Mouse (Mus musculus) thymus, postnatal 0 days (tissue): ENCODE measurements around the gene Spink2. TPM values are rescaled to one million over a fixed set of nuclear protein-coding genes. Genes with fewer than 3 reads are reported as not detected.
"Not testable (repeated sequence)": the region's sequence is repeated elsewhere in the genome, so short reads cannot be mapped to it uniquely, and the experiment has no call there.

Experiments used
- DNase-seq: peaks from one replicate; pipeline ENCODE4 v3.0.0-alpha.2; 2015; ENCODE audit warnings: low spot score
- polyA plus RNA-seq: library from polyadenylated mRNA; unstranded; fragments of >200 nt; fragmentation: Nextera tagmentation; extraction: Ambion mirVana; gene quantifications from 2 replicates; pipeline ENCODE4 v1.2.1, GENCODE M21; 2015

The Spink2 gene
- 1.3 and 1.4 TPM in 2 replicates for polyA plus RNA-seq

GRCm38 (mm10) chr5:77211236-77211635 lies at the start of gene Spink2:
Gene Spink2, minus strand, starts transcription at chr5:77211471.
- DNase-seq: no peak

- DNase-seq: no peak
Measured at GRCm38 (mm10) chr5:77260141-77260540, 48.9 kb upstream of the Spink2 start.

- DNase-seq: no peak
Measured at GRCm38 (mm10) chr5:77259315-77259714, 48.0 kb upstream of the Spink2 start.

GRCm38 (mm10) chr5:77257603-77258002 lies 46.3 kb upstream of the Spink2 start:
- no peak for DNase-seq

GRCm38 (mm10) chr5:77254402-77254801 lies 43.1 kb upstream of the Spink2 start:
- no peak for DNase-seq

- DNase-seq: peak; percentile 14
Measured at GRCm38 (mm10) chr5:77253154-77253553, 41.9 kb upstream of the Spink2 start.

- DNase-seq: no peak
Measured at GRCm38 (mm10) chr5:77252115-77252827, 41.0 kb upstream of the Spink2 start.

GRCm38 (mm10) chr5:77251656-77252055 lies 40.4 kb upstream of the Spink2 start:
- DNase-seq: no peak

GRCm38 (mm10) chr5:77250083-77250482 lies 38.8 kb upstream of the Spink2 start:
- no peak for DNase-seq

GRCm38 (mm10) chr5:77245787-77246671 lies 34.8 kb upstream of the Spink2 start:
- DNase-seq: peak; percentile 30

- DNase-seq: no peak
Measured at GRCm38 (mm10) chr5:77245463-77245786, 34.2 kb upstream of the Spink2 start.

- peak; percentile 8 for DNase-seq
Measured at GRCm38 (mm10) chr5:77244331-77244987, 33.2 kb upstream of the Spink2 start.

GRCm38 (mm10) chr5:77237104-77237503 lies 25.8 kb upstream of the Spink2 start:
- no peak for DNase-seq

GRCm38 (mm10) chr5:77234921-77235320 lies 23.6 kb upstream of the Spink2 start:
- no peak for DNase-seq

GRCm38 (mm10) chr5:77231863-77232262 lies 20.6 kb upstream of the Spink2 start:
- not testable (repeated sequence) for DNase-seq

GRCm38 (mm10) chr5:77228986-77229385 lies 17.7 kb upstream of the Spink2 start:
- peak; percentile 67 for DNase-seq

GRCm38 (mm10) chr5:77223043-77223975 lies 12.0 kb upstream of the Spink2 start:
- no peak for DNase-seq

- DNase-seq: peak; percentile 6
Measured at GRCm38 (mm10) chr5:77217724-77218123, 6.5 kb upstream of the Spink2 start.

GRCm38 (mm10) chr5:77217211-77217610 lies 5.9 kb upstream of the Spink2 start:
- DNase-seq: peak; percentile 82

- peak; percentile 44 for DNase-seq
Measured at GRCm38 (mm10) chr5:77206134-77206533, 5.1 kb downstream of the Spink2 start.

GRCm38 (mm10) chr5:77202238-77202637 lies 9.0 kb downstream of the Spink2 start:
- DNase-seq: no peak
